19 mouse cellular contexts compared by ENCODE assay signal in genomic region chr3:80309931-80310330, GRCm38 (mm10).
"Had no signal": no experiment of that assay in that cellular context is flagged by ENCODE, and none has a peak within 500 bp of the region (broad histone marks: within the 10 kb centered on the region; RNA-seq: fewer than 3 reads in every experiment).

No protein-coding gene starts in this region.

- DNase-seq: kidney, adult 8-10 months; kidney, postnatal 10 days; kidney, postnatal 36 days; layer of hippocampus, postnatal 36 days; lung, adult 18-20 months; lung, postnatal 10 days; lung, postnatal 36 days; midbrain, embryonic 14.5 days; right cerebral cortex, postnatal 25 days; spleen, adult 18-20 months; thymus, postnatal 25 days had no signal

- H3K27ac ChIP-seq: kidney, embryonic 15.5 days; liver, embryonic 15.5 days; lung, embryonic 15.5 days; midbrain, embryonic 10.5 days; stomach, embryonic 15.5 days had no signal

- H3K36me3 ChIP-seq: kidney, embryonic 15.5 days; liver, embryonic 15.5 days; lung, embryonic 15.5 days; midbrain, embryonic 10.5 days; stomach, embryonic 15.5 days had no signal

- H3K9ac ChIP-seq: kidney, embryonic 15.5 days; liver, embryonic 15.5 days; lung, embryonic 15.5 days; stomach, embryonic 15.5 days had no signal

- H3K4me3 ChIP-seq: kidney, embryonic 15.5 days; left cerebral cortex, adult 2 months; liver, embryonic 15.5 days; lung, embryonic 15.5 days; megakaryocyte, embryonic 14.5 days; midbrain, embryonic 10.5 days; stomach, embryonic 15.5 days had no signal

- H3K4me2 ChIP-seq: kidney, embryonic 15.5 days; liver, embryonic 11.5 days; liver, embryonic 15.5 days; lung, embryonic 15.5 days; stomach, embryonic 15.5 days had no signal

- H3K4me1 ChIP-seq: kidney, embryonic 15.5 days; liver, embryonic 15.5 days; lung, embryonic 15.5 days; megakaryocyte, embryonic 14.5 days; stomach, embryonic 15.5 days had no signal

- H3K27me3 ChIP-seq: kidney, embryonic 15.5 days; liver, embryonic 15.5 days; lung, embryonic 15.5 days; megakaryocyte, embryonic 14.5 days; stomach, embryonic 15.5 days had no signal

- H3K9me3 ChIP-seq: kidney, embryonic 15.5 days; liver, embryonic 15.5 days; lung, embryonic 15.5 days; megakaryocyte, embryonic 14.5 days; midbrain, embryonic 10.5 days; stomach, embryonic 15.5 days had no signal
